In the genomic region with DNA sequence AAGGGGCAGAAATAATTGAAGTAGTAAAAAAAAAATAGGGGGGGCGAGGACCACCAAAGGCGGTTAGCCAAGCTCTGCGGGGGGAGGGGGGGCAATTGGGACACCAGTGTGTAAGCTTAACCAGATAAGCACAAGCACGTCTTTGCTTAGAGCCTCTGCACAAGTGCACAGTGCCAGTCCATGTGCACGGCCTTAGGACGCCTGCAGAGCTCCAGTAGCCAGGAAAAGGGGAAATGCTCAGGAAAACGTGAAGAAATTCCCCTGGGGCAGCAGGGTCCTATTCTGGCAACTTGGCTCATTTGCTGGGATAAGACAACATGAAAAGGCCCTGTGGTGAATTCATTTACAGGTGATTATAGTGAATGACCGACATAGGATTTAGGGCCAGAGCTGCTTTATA, we compare ENCODE assay signal across 21 mouse cellular contexts.
A peak's percentile ranks its signal among the peaks of the same experiment; 100 is the strongest.
DNase-seq lines count a peak whose midpoint lies in the region; ATAC-seq lines count a peak whose summit lies in the region.
"Had no signal": no experiment of that assay in that cellular context is flagged by ENCODE, and none has a peak within 500 bp of the region (broad histone marks: within the 10 kb centered on the region; RNA-seq: fewer than 3 reads in every experiment).

No protein-coding gene starts in this region.

- H3K36me3 ChIP-seq in hindbrain, embryonic 13.5 days = no peaks in the 10 kb centered on the region
- no peaks in the 10 kb centered on the region for H3K36me3 ChIP-seq in hindbrain, embryonic 11.5 days (ENCODE audit: control insufficient read depth, insufficient read depth, low read length)
- H3K36me3 ChIP-seq in midbrain, embryonic 14.5 days (ENCODE audit: control insufficient read depth, insufficient read depth, low read length) = no peaks in the 10 kb centered on the region
- no peaks in the 10 kb centered on the region for H3K36me3 ChIP-seq in midbrain, embryonic 15.5 days (replicated peaks)
- H3K36me3 ChIP-seq in forebrain, embryonic 13.5 days (ENCODE audit: poor library complexity, severe bottlenecking) = peaks cover 3% of the 10 kb centered on the region; the same call in 1 of the 2 replicates
- no peaks in the 10 kb centered on the region for H3K36me3 ChIP-seq in forebrain, embryonic 15.5 days
- H3K36me3 ChIP-seq: heart, embryonic 15.5 days; hindbrain, embryonic 10.5 days; hindbrain, embryonic 15.5 days had no signal

- no peak for DNase-seq in hindbrain, embryonic 11.5 days (ENCODE audit: low spot score)
- DNase-seq in midbrain, embryonic 14.5 days = peak; percentile 30
- no peak for DNase-seq in retina, embryonic 14.5 days (ENCODE audit: low spot score)
- no peak for DNase-seq in layer of hippocampus, adult 9-11 months
- DNase-seq: adrenal gland, adult 8-10 months; adrenal gland, postnatal 25 days; cerebellum, adult 18-20 months; cerebellum, adult 9-10 months; gastrocnemius, postnatal 25 days; heart, adult 18-20 months; heart, postnatal 10 days; heart, postnatal 36 days had no signal

- WGBS in hindbrain, embryonic 13.5 days = 69% methylated on average over 8 of the region's 8 CpGs
- 86% methylated on average over 8 of the region's 8 CpGs for WGBS in hindbrain, embryonic 11.5 days
- WGBS in midbrain, embryonic 14.5 days = 62% methylated on average over 8 of the region's 8 CpGs
- 62% methylated on average over 8 of the region's 8 CpGs for WGBS in midbrain, embryonic 15.5 days
- 40% methylated on average over 8 of the region's 8 CpGs for WGBS in forebrain, embryonic 13.5 days
- WGBS in forebrain, embryonic 15.5 days = 41% methylated on average over 8 of the region's 8 CpGs

- H3K4me1 ChIP-seq in hindbrain, embryonic 13.5 days (replicated peaks) = peaks cover 6% of the 10 kb centered on the region
- H3K4me1 ChIP-seq in hindbrain, embryonic 11.5 days (replicated peaks; ENCODE audit: control insufficient read depth, insufficient read depth, low read length) = no peaks in the 10 kb centered on the region
- 0 out of 2 replicates have a peak, but pooled peaks cover 5% of the 10 kb centered on the region for H3K4me1 ChIP-seq in midbrain, embryonic 14.5 days (ENCODE audit: control insufficient read depth, insufficient read depth, low read length)
- H3K4me1 ChIP-seq in midbrain, embryonic 15.5 days = no peaks in the 10 kb centered on the region
- H3K4me1 ChIP-seq in forebrain, embryonic 13.5 days = peaks cover 32% of the 10 kb centered on the region
- peaks cover 23% of the 10 kb centered on the region for H3K4me1 ChIP-seq in forebrain, embryonic 15.5 days
- H3K4me1 ChIP-seq: heart, embryonic 15.5 days; hindbrain, embryonic 10.5 days had no signal

- no peak overlapping the region for H3K4me2 ChIP-seq in hindbrain, embryonic 13.5 days
- H3K4me2 ChIP-seq in hindbrain, embryonic 11.5 days (replicated peaks; ENCODE audit: low read depth, low read length) = no peak overlapping the region
- H3K4me2 ChIP-seq in midbrain, embryonic 14.5 days (ENCODE audit: low read length) = no peak overlapping the region
- H3K4me2 ChIP-seq in midbrain, embryonic 15.5 days = no peak overlapping the region
- no peak overlapping the region for H3K4me2 ChIP-seq in forebrain, embryonic 13.5 days
- no peak overlapping the region for H3K4me2 ChIP-seq in forebrain, embryonic 15.5 days (replicated peaks)
- H3K4me2 ChIP-seq: heart, embryonic 12.5 days; heart, embryonic 15.5 days; hindbrain, embryonic 15.5 days had no signal

- H3K27me3 ChIP-seq in hindbrain, embryonic 13.5 days = no peaks in the 10 kb centered on the region
- H3K27me3 ChIP-seq in hindbrain, embryonic 11.5 days (ENCODE audit: control insufficient read depth, insufficient read depth, low read length) = no peaks in the 10 kb centered on the region
- no peaks in the 10 kb centered on the region for H3K27me3 ChIP-seq in midbrain, embryonic 14.5 days (ENCODE audit: control insufficient read depth, insufficient read depth, low read length)
- no peaks in the 10 kb centered on the region for H3K27me3 ChIP-seq in midbrain, embryonic 15.5 days (replicated peaks)
- no peaks in the 10 kb centered on the region for H3K27me3 ChIP-seq in forebrain, embryonic 13.5 days
- H3K27me3 ChIP-seq in forebrain, embryonic 15.5 days = no peaks in the 10 kb centered on the region
- H3K27me3 ChIP-seq: heart, embryonic 12.5 days; heart, embryonic 15.5 days; hindbrain, embryonic 15.5 days had no signal

- no peak overlapping the region for H3K4me3 ChIP-seq in hindbrain, embryonic 13.5 days
- H3K4me3 ChIP-seq in hindbrain, embryonic 11.5 days (ENCODE audit: low read depth, low read length) = no peak overlapping the region
- H3K4me3 ChIP-seq in midbrain, embryonic 14.5 days (replicated peaks; ENCODE audit: low read depth, low read length) = no peak overlapping the region
- H3K4me3 ChIP-seq in midbrain, embryonic 15.5 days = no peak overlapping the region
- no peak overlapping the region for H3K4me3 ChIP-seq in forebrain, embryonic 13.5 days
- no peak overlapping the region for H3K4me3 ChIP-seq in forebrain, embryonic 15.5 days
- H3K4me3 ChIP-seq: heart, embryonic 12.5 days; heart, embryonic 15.5 days; hindbrain, embryonic 10.5 days; hindbrain, embryonic 15.5 days had no signal

- no peak overlapping the region for H3K9ac ChIP-seq in hindbrain, embryonic 13.5 days
- no peak overlapping the region for H3K9ac ChIP-seq in hindbrain, embryonic 11.5 days (ENCODE audit: low read depth, low read length)
- no peak overlapping the region for H3K9ac ChIP-seq in midbrain, embryonic 14.5 days (replicated peaks; ENCODE audit: low read length)
- no peak overlapping the region for H3K9ac ChIP-seq in midbrain, embryonic 15.5 days
- H3K9ac ChIP-seq in forebrain, embryonic 13.5 days = no peak overlapping the region
- H3K9ac ChIP-seq in forebrain, embryonic 15.5 days (replicated peaks) = no peak overlapping the region
- H3K9ac ChIP-seq: heart, embryonic 12.5 days; heart, embryonic 15.5 days; hindbrain, embryonic 15.5 days had no signal

- H3K9me3 ChIP-seq in hindbrain, embryonic 13.5 days = no peaks in the 10 kb centered on the region
- H3K9me3 ChIP-seq in hindbrain, embryonic 11.5 days (ENCODE audit: control insufficient read depth, low read length) = no peaks in the 10 kb centered on the region
- H3K9me3 ChIP-seq in midbrain, embryonic 14.5 days (ENCODE audit: control insufficient read depth, low read length) = no peaks in the 10 kb centered on the region
- H3K9me3 ChIP-seq in midbrain, embryonic 15.5 days = no peaks in the 10 kb centered on the region
- H3K9me3 ChIP-seq in forebrain, embryonic 13.5 days (replicated peaks) = no peaks in the 10 kb centered on the region
- H3K9me3 ChIP-seq in forebrain, embryonic 15.5 days = no peaks in the 10 kb centered on the region
- H3K9me3 ChIP-seq: heart, embryonic 15.5 days; hindbrain, embryonic 15.5 days had no signal

- peak overlapping the region; percentile 12; the same call in 1 of the 2 replicates for H3K27ac ChIP-seq in hindbrain, embryonic 13.5 days
- H3K27ac ChIP-seq in hindbrain, embryonic 11.5 days (ENCODE audit: low read depth, low read length) = no peak overlapping the region
- no peak overlapping the region for H3K27ac ChIP-seq in midbrain, embryonic 14.5 days (replicated peaks; ENCODE audit: low read depth, low read length)
- H3K27ac ChIP-seq in midbrain, embryonic 15.5 days = no peak overlapping the region
- peak overlapping the region; percentile 55 for H3K27ac ChIP-seq in forebrain, embryonic 13.5 days
- peak overlapping the region; percentile 69 for H3K27ac ChIP-seq in forebrain, embryonic 15.5 days (replicated peaks)
- H3K27ac ChIP-seq: heart, embryonic 15.5 days; hindbrain, embryonic 10.5 days; hindbrain, embryonic 15.5 days had no signal

- no peak for ATAC-seq in hindbrain, embryonic 13.5 days (ENCODE audit: low FRiP score)
- ATAC-seq in hindbrain, embryonic 11.5 days (ENCODE audit: low FRiP score) = no peak
- no peak for ATAC-seq in midbrain, embryonic 14.5 days (ENCODE audit: low FRiP score, low TSS enrichment)
- ATAC-seq in midbrain, embryonic 15.5 days (replicated peaks) = no peak
- ATAC-seq in forebrain, embryonic 13.5 days = peak; percentile 66
- ATAC-seq in forebrain, embryonic 15.5 days (replicated peaks) = peak; percentile 67; the same call in 1 of the 2 replicates
- ATAC-seq: activated CD4-positive, CD25-positive, alpha-beta regulatory T cell, adult 4 months had no signal

Comparison
In these comparisons a context has a peak if more than half of its experiments do, and no peak if none do; other contexts are left out.
1. H3K27ac ChIP-seq: peak in hindbrain, embryonic 13.5 days (single experiment), forebrain, embryonic 13.5 days (single experiment) and forebrain, embryonic 15.5 days (single experiment); none in hindbrain, embryonic 11.5 days (single experiment), midbrain, embryonic 14.5 days (single experiment) and midbrain, embryonic 15.5 days (single experiment).
2. ATAC-seq: peak in forebrain, embryonic 13.5 days (single experiment) and forebrain, embryonic 15.5 days (single experiment); none in hindbrain, embryonic 13.5 days (single experiment), hindbrain, embryonic 11.5 days (single experiment), midbrain, embryonic 14.5 days (single experiment) and midbrain, embryonic 15.5 days (single experiment).